Mouse (Mus musculus): ENCODE results near the gene Sympk. TPM values are rescaled to one million over a fixed set of nuclear protein-coding genes. Genes with fewer than 3 reads are reported as not detected.

Sympk gene
- total RNA-seq, 2 experiments from 2014 or later = 70.9 to 81.5 TPM

DNA sequence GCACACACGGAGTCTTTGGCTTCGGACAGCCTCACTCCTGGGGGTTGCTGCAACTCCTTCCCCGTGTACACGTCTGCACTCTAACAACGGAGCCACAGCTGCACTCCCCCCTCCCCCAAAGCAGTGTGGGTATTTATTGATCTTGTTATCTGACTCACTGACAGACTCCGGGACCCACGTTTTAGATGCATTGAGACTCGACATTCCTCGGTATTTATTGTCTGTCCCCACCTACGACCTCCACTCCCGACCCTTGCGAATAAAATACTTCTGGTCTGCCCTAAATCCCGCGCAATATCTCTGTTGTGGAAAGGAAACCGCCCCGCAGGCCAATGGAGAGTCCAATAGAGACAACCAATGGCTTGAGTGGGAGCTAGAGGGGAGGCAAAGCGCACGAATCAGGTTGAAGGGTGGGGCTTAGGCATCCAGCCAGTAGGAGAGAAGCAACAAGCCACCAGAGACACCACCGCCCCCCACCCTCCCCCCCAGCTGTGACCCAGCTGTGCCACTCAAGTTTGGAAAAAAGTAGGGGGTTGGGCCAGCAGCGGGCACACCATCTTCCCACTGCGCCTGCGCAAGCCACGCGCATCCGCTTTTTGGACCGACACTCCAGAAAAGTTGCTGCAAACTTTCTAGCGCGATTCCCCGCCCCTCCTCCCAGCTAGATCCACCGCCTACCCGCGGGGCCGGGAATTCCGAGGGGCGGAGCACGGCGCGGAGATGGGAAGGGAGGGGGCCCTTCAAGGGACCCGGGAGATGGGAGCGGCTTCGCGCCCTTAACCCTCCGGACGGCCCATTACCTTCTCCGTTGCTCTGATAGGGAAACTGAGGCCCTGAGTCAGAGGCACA, 69.6 kb downstream of the Sympk start:
- intact Hi-C loops (cut with DNase I) = loop anchor here (1.0 to 5.0 kb wide), 2 partner anchors 24 to 86 kb away; no protein-coding TSS in a partner anchor
- DNase-seq = peak; percentile 96
- peak overlapping the region; percentile 90 for H3K4me3 ChIP-seq
- peak overlapping the region; percentile 94 for H3K27ac ChIP-seq
- TF ChIP-seq CTCF (IDR thresholded peaks at IDR 0.05) = no peak

DNA sequence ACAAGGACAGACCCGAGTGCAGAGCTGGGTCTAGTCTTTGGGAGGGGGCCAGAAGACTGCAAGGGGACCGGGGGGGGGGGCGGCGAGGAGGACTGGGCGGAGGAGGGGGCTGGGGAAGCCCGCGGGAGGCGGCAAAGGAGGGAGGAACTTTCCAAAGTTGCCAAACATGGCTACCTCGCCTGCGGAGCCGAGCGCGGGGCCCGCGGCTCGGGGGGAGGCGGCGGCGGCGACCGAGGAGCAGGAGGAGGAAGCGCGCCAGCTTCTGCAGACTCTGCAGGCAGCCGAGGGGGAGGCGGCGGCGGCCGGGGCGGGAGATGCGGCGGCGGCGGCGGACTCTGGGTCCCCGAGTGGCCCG, 70.3 kb downstream of the Sympk start, which contains the start of gene Six5:
Gene Six5 (plus strand): TSS at position 124 of the 355 bp plus-strand sequence.
- intact Hi-C loops (cut with DNase I) = loop anchor here (5.0 kb wide), 1 partner anchor 87 kb away; no protein-coding TSS in a partner anchor
- TF ChIP-seq CTCF (IDR thresholded peaks at IDR 0.05) = no peak
- H3K27ac ChIP-seq = peak within 1 kb of the TSS; percentile 94
- DNase-seq = peak; percentile 83
- H3K4me3 ChIP-seq = peak within 1 kb of the TSS; percentile 90

DNA sequence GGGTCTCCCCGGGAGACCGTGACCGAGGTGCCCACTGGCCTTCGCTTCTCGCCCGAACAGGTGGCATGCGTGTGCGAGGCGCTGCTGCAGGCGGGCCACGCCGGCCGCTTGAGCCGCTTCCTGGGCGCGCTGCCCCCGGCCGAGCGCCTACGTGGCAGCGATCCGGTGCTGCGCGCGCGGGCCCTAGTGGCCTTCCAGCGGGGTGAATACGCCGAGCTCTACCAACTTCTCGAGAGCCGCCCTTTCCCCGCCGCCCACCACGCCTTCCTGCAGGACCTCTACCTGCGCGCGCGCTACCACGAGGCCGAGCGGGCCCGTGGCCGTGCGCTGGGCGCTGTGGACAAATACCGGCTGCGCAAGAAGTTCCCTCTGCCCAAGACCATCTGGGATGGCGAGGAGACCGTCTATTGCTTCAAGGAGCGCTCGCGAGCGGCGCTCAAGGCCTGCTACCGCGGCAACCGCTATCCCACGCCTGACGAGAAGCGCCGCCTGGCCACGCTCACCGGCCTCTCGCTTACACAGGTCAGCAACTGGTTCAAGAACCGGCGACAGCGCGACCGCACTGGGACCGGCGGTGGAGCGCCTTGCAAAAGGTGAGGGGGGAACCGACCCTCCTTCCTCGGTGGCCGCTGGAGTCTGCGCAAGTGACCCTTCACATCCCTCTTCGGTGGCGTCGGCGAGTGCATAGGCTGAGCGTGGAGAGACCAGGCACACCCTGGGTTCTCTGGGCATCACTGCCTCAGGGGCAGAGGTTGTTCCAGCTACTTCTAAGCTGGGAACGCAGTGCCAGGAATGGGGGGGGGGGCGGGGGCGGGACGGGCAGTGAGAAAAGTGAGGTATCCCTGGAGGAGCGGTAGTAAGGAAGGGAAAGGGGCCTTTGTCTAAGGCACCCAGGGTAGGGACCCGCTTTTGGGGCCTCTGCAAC, 70.9 kb downstream of the Sympk start:
- H3K4me3 ChIP-seq = peak overlapping the region; percentile 90
- intact Hi-C loops (cut with DNase I) = loop anchor here (5.0 kb wide), 1 partner anchor 88 kb away; no protein-coding TSS in a partner anchor
- TF ChIP-seq CTCF (IDR thresholded peaks at IDR 0.05) = no peak; the same call in 1 of the 2 replicates
- peak overlapping the region; percentile 94 for H3K27ac ChIP-seq
- DNase-seq = peak; percentile 81

DNA sequence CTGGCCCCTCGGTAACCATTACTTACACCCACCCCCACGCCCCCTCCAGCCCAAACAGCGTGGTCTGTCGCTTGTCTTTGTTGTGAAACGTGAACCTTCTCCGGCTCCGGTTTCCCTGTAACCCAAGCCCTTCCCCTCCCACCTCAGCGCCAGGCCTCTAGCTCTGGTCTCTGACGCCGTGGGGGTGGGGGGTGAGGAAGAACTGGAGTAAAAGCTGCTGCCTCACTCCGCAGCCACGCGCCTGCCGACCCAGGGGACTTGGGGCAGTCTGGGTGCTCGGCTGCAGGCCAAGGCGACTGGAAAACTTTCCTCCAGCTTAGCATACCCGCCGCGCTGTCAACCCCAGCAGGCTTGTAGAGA, 71.6 kb downstream of the Sympk start:
- intact Hi-C loops (cut with DNase I) = no loop called here
- DNase-seq = peak; percentile 79
- no peak for TF ChIP-seq CTCF (IDR thresholded peaks at IDR 0.05)
- H3K27ac ChIP-seq = peak overlapping the region; percentile 94
- peak overlapping the region; percentile 90 for H3K4me3 ChIP-seq

DNA sequence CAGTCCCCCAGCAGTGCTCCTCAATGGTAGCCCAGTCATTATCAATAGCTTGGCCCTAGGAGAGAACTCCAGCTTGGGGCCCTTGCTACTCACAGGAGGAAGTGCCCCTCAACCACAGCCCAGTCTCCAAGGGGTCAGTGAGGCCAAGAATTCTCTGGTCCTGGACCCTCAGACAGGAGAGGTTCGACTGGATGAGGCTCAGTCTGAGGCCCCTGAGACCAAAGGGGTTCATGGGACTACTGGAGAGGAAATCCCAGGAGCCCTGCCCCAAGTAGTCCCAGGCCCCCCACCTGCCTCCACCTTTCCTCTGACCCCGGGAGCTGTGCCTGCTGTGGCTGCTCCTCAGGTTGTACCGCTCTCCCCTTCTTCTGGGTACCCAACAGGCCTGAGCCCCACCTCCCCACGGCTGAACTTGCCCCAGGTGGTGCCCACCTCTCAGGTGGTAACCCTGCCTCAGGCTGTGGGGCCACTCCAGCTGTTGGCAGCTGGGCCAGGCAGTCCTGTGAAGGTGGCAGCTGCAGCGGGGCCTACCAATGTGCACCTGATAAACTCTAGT, 72.3 kb downstream of the Sympk start:
- no peak for DNase-seq
- peak overlapping the region; percentile 90 for H3K4me3 ChIP-seq
- H3K27ac ChIP-seq = peak overlapping the region; percentile 94; the same call in 1 of the 2 replicates
- intact Hi-C loops (cut with DNase I) = no loop called here
- TF ChIP-seq CTCF (IDR thresholded peaks at IDR 0.05) = no peak

DNA sequence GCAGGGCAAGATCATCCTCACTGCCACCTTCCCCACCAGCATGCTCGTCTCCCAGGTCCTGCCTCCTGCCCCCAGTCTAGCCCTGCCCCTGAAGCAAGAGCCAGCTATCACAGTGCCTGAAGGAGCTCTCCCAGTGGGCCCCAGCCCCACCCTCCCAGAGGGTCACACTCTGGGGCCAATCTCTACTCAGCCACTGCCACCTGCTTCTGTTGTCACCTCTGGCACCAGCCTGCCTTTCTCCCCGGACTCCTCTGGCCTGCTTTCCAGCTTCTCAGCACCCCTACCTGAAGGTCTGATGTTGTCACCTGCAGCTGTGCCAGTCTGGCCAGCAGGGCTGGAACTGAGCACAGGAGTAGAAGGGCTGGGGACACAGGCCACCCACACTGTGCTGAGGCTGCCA, 73.0 kb downstream of the Sympk start:
- Histone ChIP-seq H3K4me3 (no peak overlapping the region), H3K27ac (no peak overlapping the region)
- no peak for DNase-seq
- intact Hi-C loops (cut with DNase I) = no loop called here
- TF ChIP-seq CTCF (IDR thresholded peaks at IDR 0.05) = no peak

DNA sequence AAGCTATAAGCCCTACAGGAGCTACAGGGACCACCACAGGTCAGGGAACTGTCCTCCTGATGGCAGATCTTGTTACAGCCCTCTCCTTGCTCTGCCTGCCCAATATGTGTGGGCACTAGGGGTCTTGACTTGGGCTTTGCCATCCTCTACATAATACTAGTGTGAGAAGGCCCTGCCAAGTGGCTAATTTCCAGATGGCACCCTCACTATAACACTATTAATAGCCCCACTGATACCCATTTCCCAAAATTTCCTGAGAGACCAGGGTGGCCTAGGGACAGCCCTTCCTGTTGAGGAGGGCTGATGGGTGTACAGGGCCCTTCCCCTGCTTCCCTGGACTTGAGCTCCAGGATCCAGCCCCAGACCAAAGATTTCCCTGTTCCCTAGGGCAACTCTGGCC, 73.7 kb downstream of the Sympk start:
- intact Hi-C loops (cut with DNase I) = no loop called here

DNA sequence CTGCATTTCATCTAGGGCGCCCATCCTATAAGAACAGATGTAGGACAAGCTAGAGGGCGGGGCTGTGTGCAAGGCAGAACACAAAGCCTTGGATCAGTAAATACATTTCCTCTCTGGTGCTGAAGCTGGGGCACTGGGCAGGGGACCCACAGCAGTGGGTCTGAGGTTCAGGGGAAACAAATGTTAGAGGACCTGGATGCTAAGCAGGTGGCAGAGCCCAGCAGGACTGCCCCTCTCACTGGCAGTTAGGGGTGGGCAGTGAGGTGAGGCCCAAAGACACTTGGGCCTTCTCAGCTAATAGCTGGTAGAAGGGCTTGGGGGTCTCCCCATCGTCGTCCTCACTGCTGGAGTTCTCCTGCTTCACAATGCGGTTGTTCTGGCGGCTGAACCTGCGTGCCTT, 74.6 kb downstream of the Sympk start:
- peak; percentile 6 for DNase-seq
- Histone ChIP-seq H3K4me3 (no peak overlapping the region), H3K27ac (no peak overlapping the region)
- no peak for TF ChIP-seq CTCF (IDR thresholded peaks at IDR 0.05)
- intact Hi-C loops (cut with DNase I) = no loop called here

More for the DNA sequence above, 73.7 kb downstream of the Sympk start:
- TF ChIP-seq CTCF (IDR thresholded peaks at IDR 0.05) = no peak
- no peak overlapping the region for H3K4me3 ChIP-seq
- no peak overlapping the region for H3K27ac ChIP-seq
- peak; percentile 43 for DNase-seq

DNA sequence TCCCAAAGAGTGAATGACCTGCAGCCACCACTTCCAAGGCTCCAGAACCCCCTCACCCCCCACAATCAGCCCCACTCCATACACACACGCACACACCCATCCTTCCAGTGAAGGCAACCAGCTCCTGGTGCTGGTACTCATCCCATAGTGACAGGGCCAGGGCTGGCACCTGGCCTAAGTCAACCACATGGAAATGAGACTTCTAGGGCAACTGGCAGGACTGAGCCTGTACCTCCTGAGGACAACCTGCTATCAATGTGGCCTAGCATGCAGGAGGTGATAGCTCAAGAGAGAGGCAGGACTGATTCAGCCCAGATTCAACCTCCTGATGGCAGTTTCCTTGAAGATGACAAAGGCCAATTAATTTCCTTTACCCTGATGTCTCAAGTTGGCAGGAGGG, 76.1 kb downstream of the Sympk start:
- DNase-seq = no peak
- Histone ChIP-seq H3K27ac (no peak overlapping the region), H3K4me3 (no peak overlapping the region)
- intact Hi-C loops (cut with DNase I) = no loop called here
- no peak for TF ChIP-seq CTCF (IDR thresholded peaks at IDR 0.05)

DNA sequence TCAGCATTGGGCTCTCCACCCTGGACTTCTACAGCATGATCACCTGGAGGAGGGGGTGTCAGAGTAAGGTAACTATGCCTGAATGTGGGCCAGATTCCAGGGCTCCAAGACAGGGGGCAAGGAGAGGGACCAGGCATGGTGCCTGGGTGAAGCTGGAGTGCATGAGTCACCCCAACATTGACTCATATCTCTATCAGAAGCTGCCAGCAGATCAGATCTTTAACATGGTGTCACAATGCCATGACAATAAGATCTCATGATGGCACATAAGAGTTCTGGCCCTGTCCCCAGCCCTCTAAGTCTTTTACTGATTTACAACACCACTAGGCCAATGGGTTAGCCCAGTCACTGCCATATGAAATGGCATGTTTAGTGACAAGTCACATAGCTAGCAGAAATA, 79.6 kb downstream of the Sympk start:
- H3K4me3 ChIP-seq = no peak overlapping the region
- intact Hi-C loops (cut with DNase I) = no loop called here
- TF ChIP-seq CTCF (IDR thresholded peaks at IDR 0.05) = no peak
- H3K27ac ChIP-seq = no peak overlapping the region
- no peak for DNase-seq

Small RNA genes within 50 kb of the gene (microRNA-seq; reads per million reads assigned to microRNA genes)
- gene Mir3100 = 8.7 reads per million, percentile 4 among the genes with 10 or more reads in this experiment

Other genes with a start within 250 kb of the Sympk start
- not detected for gene Psg19, start 225.9 kb upstream of the Sympk start, total RNA-seq (2021)
- gene Psg17, start 202.8 kb upstream of the Sympk start, total RNA-seq (2021) = not detected
- 1 to 10 TPM; 2.4 to 4.0 TPM for gene Mill2, start 184.4 kb upstream of the Sympk start, total RNA-seq (2021)
- gene Pglyrp1, start 153.0 kb upstream of the Sympk start, total RNA-seq (2021) = not detected
- gene Ccdc61, start 114.0 kb upstream of the Sympk start, total RNA-seq (2021) = 1 to 10 TPM; 4.1 to 5.6 TPM
- 1 to 10 TPM; 1.6 to 2.1 TPM for gene Nova2, start 98.5 kb upstream of the Sympk start, total RNA-seq (2021)
- not detected for gene Nanos2, start 37.0 kb upstream of the Sympk start, total RNA-seq (2021)
- gene Mypop, start 33.1 kb upstream of the Sympk start, total RNA-seq (2021) = 1 to 10 TPM; 6.3 to 6.7 TPM
- gene Irf2bp1, start 20.3 kb upstream of the Sympk start, total RNA-seq (2021) = 10 to 100 TPM; 18.2 to 20.5 TPM
- not detected for gene Foxa3, start 839 bp upstream of the Sympk start, total RNA-seq (2021)
- gene Rsph6a, start 30.3 kb downstream of the Sympk start, total RNA-seq (2021) = not detected
- gene Dmwd, start 51.9 kb downstream of the Sympk start, total RNA-seq (2021) = 10 to 100 TPM; 31.9 to 32.1 TPM
- 100 to 1,000 TPM; 265 to 336 TPM for gene Dmpk, start 59.5 kb downstream of the Sympk start, total RNA-seq (2021)
- 1 to 10 TPM in 1 of 2 experiments, under 1 TPM in 1; 0.89 to 2.3 TPM for gene Six5, start 70.2 kb downstream of the Sympk start, total RNA-seq (2021)
- gene Gm4969, start 94.0 kb downstream of the Sympk start, total RNA-seq (2021) = not detected
- gene Fbxo46, start 95.5 kb downstream of the Sympk start, total RNA-seq (2021) = 1 to 10 TPM; 2.3 to 3.0 TPM
- gene Qpctl, start 124.9 kb downstream of the Sympk start, total RNA-seq (2021) = 1 to 10 TPM; 2.0 TPM
- gene Snrpd2, start 125.3 kb downstream of the Sympk start, total RNA-seq (2021) = 10 to 100 TPM; 49.7 to 58.0 TPM
- gene Gipr, start 141.8 kb downstream of the Sympk start, total RNA-seq (2021) = not detected
- gene Eml2, start 152.0 kb downstream of the Sympk start, total RNA-seq (2021) = 10 to 100 TPM in 1 of 2 experiments, 1 to 10 TPM in 1; 9.5 to 10.5 TPM
- gene Gpr4, start 188.2 kb downstream of the Sympk start, total RNA-seq (2021) = 1 to 10 TPM; 1.9 to 2.9 TPM
- 10 to 100 TPM; 41.9 to 52.4 TPM for gene Opa3, start 204.0 kb downstream of the Sympk start, total RNA-seq (2021)
- gene Vasp, start 247.4 kb downstream of the Sympk start, total RNA-seq (2021) = 10 to 100 TPM; 13.6 to 17.3 TPM